Mouse (Mus musculus): ENCODE results near the gene Ctu2.

Gene Ctu2

GRCm38 (mm10) chr8:122475580-122476320, at the start of gene Ctu2, which contains the start of gene Rnf166:
TSS of gene Ctu2 (plus strand) at chr8:122476143.
TSS of gene Rnf166 (minus strand) at chr8:122476064.
- DNase-seq (ENCODE audit: low spot score): peak; percentile 93

GRCm38 (mm10) chr8:122426145-122426544, 49.8 kb upstream of the Ctu2 start:
- no peak for DNase-seq (ENCODE audit: low spot score)

DNA sequence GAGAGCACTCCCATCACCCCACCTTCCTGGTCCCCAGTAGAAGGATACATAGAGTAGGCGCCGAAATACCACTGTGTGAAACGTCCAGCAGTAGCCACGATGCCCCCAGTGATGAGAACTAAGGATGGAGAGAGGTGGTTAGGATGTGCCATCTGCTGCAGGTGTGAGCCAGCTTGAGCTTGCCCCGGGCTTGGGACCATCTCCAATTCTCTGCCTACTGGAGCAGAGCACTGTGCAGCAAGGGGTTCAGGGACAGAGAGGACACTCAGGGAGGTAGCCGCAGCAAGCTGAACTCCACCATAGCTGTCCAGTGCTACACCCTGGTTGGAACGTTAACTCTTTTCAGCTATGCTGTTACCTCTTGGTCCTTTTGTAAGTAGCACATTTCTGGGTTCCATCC, 48.3 kb upstream of the Ctu2 start:
- DNase-seq (ENCODE audit: low spot score): no peak

DNA sequence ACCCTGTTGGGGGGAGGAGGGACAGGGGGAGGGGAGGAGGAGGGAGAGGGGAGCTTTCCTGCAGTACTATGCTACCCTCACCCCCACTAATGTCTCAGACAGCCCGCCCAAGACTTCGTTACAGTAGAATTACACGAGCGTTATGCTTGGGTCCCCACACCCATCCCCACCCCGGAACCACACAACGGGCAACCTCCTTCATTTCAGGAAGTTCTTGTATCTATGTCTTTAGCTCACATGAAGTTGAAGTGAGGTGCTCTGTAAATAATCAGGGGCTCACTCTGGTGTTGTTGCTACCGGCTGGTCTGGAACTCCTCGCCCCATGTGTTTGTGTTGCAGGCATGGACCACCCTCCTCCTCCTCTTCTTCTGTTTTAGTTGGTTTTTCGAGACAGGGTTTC, 47.8 kb upstream of the Ctu2 start:
- no peak for DNase-seq (ENCODE audit: low spot score)

- DNase-seq (ENCODE audit: low spot score): peak; percentile 27
Observed at GRCm38 (mm10) chr8:122430058-122430636, 45.8 kb upstream of the Ctu2 start.

DNA sequence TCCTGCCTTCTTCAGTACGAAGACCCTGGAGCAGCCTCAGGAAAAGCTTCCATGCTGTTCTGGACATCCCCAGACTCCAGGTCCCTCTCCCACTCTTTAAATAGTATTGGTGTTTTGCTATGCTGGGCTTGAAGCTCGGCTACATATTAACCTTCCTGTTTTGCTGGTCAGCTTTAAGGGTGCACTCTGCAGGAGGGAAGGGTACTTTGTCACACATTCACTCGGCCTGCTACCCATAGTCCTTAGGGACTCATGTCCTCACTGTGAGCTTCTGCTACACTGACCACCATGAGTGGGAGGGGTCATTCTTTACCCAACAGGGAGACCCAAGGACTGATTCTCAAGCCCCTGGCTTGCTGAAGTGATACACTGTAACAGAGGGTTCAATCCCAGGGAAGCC, 45.3 kb upstream of the Ctu2 start:
- DNase-seq (ENCODE audit: low spot score): no peak

DNA sequence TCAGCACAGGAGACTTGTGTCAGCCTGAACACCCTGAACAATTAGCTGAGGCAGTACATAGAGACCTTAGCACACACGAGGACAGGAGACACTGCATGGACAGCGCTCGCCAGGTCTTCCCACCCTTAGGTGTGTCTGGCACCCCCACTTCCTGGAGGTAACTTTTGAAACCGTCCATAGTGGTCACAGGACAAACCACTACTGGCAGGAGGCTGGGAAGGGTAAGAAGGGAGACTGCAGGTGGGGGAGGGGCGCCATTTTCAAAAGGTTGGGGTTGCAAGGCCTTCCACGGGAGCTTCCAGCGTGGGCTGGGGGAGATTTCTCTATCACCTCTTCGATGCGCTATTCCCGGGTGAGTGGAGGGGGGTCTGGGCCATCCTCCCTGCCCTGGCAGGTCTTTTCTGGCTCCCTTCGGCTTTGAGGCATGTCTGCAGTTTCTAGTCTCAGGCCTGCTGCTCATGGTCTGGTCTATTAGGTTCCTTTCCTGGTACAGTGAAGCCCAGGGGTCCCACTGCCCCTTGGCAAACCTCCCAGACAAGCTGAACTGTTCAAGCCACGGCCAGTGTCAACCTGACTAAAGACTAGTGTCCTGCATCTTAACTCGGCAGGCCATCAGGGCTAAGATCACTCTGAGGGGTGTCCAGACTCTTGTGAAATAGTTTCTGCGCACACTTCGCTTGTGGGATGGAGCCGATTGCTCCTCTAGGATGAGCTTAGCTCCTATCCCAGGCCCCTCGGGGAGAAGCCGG, 44.1 kb upstream of the Ctu2 start:
- DNase-seq (ENCODE audit: low spot score): peak; percentile 14

DNA sequence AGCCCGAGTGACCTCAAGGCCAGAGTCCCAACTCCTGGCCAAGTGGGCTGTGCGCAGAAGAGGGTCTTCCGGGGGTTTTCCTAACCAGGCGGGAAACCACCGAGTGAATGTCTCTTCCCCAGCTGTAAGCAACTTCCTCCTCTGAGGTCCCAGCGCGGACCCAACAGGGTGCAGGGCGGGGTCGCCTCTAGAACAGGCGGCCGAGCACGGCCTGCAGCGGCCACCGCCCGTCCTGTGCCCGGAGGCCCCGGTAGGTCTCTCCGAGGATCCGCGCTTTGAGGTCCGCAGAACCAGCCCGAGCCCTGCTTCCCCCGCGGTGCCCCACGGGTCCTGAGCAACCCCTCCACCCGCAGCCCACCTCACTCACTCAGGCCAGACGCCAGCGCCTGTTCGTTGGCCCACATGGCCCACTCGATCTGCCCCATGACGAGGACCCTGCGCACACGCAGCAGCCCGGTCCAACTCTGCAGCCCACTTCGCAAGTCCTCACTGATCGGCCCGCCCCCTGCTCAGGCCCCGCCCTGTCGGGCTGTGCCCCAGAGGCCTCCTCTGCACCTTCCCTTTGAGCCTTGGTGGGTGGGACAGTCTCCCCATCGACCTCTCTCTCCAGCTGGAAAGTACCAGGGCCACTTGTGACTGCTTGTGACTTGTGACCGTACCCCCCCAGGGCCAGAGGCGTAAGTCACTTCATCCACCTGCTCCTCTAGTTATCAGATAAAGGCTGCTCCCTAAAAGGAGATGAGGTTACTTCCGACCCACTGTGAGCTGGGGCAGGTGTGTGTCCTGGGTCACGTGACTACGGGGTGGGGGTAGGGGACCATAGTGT, 43.3 kb upstream of the Ctu2 start, which contains the start of gene Cyba:
Gene Cyba (minus strand): TSS at position 488 of the 826 bp plus-strand sequence.
- peak; percentile 80 for DNase-seq (ENCODE audit: low spot score)

DNA sequence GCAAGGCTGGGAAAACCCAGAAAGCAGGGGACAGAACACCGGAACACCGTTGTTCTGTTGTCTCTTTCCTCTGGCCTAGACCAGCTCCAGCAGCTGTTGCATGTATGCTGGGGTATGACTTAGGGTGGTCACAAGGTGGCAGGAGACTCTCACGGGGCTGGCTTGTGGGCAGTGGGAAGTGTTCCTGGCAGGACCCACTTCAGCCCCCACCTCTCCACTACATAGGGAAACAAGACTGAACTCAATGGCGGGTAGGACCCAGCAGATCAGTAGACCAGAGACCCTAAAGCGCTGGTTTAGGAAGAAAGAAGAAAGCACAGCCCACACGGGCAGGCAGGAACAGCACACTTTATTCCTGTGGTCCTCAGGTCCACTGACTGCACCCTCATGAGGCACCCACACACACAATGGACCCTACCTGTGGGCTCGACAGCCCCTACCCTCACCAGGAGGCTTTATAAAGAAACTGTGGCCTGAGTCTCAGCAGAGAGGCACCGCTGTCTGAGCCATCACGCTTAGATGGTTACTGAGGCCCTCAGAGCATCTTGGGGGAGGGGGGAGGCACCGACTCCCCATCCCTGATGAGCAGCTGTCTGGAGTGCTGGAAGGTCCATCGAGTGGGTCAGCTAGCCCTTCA, 42.6 kb upstream of the Ctu2 start:
- DNase-seq (ENCODE audit: low spot score): no peak

- DNase-seq (ENCODE audit: low spot score): peak; percentile 31
Observed at GRCm38 (mm10) chr8:122435375-122435774, 40.6 kb upstream of the Ctu2 start.

GRCm38 (mm10) chr8:122436146-122436545, 39.8 kb upstream of the Ctu2 start:
- no peak for DNase-seq (ENCODE audit: low spot score)

DNA sequence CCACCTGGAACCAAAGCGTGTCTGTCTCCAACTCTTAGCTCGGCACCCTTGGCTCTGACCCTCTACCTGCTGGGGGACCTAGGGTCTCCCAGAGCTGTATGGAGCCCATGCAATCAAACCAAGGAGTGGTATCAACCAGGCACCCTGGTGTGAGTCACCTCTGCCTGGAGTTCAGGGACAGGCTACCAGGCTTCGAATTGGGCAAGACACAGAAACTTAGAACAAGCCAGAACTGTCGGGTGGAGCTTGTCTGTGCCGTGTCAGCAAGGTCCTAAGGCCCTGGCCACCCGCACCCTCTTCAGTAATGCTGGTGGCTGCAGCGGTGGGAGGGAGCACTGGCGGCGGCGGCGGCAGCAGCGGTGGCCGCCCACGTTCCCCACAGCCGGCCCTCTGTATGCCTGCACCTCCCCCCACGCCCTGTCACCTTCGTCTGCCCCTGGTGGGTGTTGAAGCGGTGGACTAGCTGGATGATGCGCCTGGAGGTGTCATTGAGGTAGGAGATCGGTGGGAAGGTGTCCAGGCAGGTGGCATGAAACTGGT, 39.3 kb upstream of the Ctu2 start:
- DNase-seq (ENCODE audit: low spot score): no peak

GRCm38 (mm10) chr8:122437708-122438331, 38.1 kb upstream of the Ctu2 start:
- peak; percentile 28 for DNase-seq (ENCODE audit: low spot score)

DNA sequence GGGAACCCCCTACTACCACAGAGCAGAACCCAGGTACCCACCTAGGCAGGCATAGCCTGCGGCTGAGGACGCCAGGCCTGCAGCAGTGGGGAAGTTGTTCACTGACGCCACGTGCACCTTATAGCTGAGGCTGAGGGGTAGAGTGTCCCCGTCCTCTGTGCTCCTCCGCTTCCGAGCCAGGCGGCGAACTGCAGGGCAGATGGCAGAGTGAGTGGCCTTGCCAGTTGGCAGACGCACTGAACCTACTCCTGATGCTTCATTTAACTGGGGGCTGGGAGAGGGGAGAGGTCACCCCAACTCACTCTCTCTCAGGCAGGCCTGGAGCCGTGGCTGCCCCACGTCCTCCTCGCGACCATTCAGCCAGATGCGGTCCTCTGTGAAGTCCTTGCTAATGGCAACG, 36.6 kb upstream of the Ctu2 start:
- DNase-seq (ENCODE audit: low spot score): no peak

- DNase-seq (ENCODE audit: low spot score): no peak
Observed at GRCm38 (mm10) chr8:122441326-122441725, 34.6 kb upstream of the Ctu2 start.

DNA sequence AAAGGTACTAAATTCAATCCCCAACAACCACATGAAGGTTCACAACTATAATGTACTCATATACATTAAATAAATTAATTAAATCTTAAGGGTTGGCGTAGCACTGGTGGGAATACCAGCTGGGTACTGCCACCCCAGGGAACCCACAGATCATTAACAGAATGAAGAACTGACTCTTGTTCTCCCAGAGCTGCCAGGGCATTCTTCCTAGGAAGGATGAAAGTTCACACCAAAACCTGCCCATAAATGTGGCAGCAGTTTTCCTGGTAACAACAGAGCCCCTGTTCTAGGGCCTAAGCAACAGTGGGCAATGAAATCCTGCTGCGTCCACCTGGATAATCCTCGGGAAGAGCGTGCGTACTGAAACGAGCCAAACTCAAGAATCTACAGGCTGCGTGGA, 33.6 kb upstream of the Ctu2 start:
- DNase-seq (ENCODE audit: low spot score): no peak

- DNase-seq (ENCODE audit: low spot score): no peak
Observed at GRCm38 (mm10) chr8:122442781-122443180, 33.2 kb upstream of the Ctu2 start.

- peak; percentile 99 for DNase-seq (ENCODE audit: low spot score)
Observed at GRCm38 (mm10) chr8:122443262-122444006, 32.5 kb upstream of the Ctu2 start, which contains the start of gene Mvd. TSS of gene Mvd (minus strand) at chr8:122443422.

DNA sequence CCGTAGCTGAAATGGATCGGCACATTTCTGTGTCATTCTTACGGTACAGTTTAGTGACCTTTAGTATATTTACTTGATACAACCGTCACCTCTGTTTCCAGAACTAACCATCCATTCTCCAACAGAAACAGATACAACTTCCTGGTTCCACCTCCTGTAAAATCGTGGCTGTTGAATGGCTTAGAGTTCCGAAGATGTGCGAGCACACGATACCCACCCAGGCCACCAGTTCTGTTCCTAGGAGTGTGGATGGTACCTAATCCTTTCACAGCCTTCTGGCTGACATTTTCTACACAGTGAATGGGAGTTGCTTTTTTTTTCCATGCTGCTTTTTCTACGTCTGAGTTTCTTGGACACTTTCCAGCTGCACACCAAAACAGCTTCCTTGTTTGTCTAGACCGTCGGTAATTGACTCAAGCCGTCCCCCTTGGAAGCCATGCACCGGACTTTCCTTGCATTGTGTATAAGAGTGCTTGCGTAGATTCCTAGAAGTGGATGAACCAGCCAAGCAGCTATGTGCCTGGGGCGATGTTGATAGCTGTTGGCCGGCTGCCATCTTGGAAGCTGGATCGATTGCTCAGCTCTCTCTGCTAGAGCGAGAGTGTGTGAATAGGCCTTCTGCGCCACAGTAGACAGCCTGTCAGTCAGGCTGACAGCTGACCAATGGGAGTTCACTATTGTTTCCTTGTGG, 31.7 kb upstream of the Ctu2 start:
- DNase-seq (ENCODE audit: low spot score): peak; percentile 60

Data from T-cell, adult 2 months (primary cell).